Mouse (Mus musculus) thymus, postnatal 25 days (tissue): ENCODE results near the gene Ooep.
A peak's percentile ranks its signal among the peaks of the same experiment; 100 is the strongest.
"Not testable (repeated sequence)": the region's sequence is repeated elsewhere in the genome, so short reads cannot be mapped to it uniquely, and the experiment has no call there.

ENCODE experiments used
- DNase-seq: peaks from one replicate; pipeline ENCODE4 v3.0.0; 2022

Ooep gene

DNA sequence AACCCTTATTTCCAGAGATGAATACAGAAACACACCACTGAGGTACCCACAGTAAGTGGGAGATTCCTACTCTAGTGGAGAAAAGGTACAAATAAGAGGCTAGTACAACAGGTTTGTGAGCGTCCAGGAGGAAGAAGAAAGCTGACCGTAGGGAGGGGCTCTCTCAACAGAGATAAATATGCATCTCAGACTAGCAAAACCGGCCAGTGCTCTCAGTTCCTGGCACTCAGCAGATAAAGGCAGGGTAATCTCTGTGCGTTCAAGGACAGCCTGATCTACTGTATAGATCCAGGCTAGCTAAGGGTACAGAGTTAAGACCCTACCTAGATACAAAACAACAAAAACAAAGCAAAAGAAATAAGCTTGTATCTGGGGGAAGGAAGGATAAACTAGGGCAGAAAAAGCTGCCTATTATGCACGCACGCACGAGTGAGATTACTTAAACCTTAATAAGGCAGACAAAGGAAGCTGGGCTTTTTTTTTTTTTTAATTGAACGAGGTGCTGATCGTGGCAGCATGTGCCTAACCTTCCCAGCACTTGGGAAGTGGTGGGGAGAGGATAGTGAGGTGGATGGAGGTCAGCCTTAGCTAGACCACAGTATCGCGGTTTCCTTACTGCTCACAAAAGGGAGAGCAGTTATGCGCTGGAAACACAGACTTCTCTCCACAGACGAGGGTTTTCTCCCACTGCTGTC lies 12.5 kb downstream of the Ooep start:
- no peak for DNase-seq

DNA sequence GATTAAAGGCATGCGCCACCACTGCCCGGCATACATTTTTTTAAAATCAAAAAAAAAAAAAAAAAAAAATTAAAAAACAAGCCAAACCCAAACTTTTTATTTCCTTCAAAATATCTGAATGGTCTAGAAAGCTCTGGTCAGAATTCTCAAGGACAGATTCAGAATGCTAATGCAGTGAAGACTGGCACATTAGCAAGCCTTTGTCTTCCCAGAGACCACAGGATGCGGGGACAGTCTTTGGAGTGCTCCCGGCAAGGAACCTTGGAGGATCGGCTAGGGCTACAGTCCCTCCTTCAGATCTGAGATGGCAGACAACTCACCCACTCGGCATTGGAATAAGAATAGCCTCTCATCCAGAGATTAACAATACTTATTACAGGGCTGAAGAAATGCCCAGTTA lies 13.8 kb downstream of the Ooep start:
- no peak for DNase-seq

DNA sequence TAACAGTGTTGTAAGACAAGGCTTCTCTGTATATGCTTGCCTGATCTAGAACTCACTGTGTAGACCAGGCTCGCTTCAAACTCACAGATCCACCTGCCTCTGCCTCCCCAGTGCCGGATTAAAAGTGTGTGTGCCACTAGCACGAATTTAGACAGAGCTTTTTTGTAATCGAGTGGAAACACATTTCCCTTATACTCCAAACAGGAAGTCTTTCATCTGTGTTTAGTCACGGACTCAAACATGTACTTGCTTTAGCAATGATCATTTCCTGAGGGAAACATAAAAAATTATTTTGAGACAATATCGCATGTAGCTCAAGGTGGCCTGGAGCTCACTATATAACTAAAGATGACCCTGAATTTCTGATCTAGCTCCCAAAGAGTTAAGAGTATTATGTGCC lies 15.2 kb downstream of the Ooep start:
- no peak for DNase-seq

DNA sequence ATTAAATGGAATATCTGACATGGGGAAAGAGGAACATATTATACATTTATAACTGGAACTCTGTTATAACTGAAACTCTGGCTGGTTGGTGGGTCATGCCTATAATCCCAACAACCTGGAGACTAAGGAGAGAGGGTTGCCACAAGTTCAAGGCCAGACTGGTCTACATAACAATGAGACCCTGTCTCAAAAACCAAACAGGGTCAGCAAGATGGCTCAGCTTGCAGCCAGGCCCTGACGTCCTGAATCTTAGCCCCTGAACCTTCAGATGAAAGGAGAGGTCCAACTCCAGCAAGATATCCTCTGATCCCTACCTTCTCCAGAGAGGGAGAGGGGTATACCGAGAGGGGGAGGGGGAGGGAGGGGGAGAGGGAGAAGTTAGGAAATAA lies 18.0 kb downstream of the Ooep start:
- DNase-seq: no peak

DNA sequence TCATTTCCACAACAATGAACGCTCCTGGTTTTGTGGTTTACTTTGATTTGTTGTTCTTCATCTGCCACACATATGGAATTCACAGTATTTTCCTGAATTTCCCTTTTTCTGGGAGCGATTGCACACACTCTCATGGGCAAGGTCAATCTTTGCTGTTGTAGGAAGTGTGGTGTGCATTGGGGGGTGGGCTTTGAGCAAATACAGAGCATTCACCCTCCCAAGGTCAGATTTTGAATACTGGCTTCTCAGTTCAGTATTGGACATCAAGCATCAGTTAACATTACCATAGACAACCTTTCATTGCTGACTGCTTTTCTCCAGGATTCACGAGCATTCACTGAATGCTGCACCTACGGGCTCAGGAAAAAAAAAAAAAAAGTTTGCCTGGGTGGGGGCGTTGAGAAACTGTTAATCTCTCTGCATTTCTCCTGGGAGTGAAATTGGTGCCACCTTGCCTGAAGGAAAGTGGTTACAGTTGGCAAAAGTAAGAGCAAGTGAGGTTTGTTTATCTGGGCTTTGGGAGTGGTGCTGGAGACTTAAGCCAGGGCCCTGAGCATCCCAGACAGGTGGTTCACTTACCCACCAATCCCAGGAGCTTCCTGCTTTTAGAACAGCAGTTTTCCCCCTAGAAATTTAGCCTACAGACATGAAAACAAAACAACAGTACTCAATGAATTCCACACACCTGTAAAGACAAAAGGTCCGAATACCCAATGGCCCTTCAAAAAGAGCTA lies 18.6 kb downstream of the Ooep start:
- no peak for DNase-seq

DNA sequence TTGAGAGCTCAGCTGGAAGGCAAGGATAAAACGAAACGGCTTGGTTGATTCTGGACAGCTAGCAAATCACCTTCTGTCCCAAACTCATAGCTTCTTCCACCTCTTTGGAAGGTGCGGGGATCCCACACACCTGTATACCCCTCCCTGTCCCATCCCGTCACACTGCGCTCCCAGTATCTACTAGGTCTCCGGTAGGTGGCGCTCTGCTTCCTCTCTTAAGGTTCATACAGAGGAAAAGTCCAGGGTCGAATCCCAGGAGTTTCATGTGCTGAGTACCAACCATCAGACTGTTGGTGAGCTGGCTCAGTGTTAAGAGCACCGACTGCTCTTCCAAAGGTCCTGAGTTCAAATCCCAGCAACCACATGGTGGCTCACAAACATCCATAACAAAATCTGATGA lies 20.5 kb downstream of the Ooep start:
- peak; percentile 58 for DNase-seq

DNA sequence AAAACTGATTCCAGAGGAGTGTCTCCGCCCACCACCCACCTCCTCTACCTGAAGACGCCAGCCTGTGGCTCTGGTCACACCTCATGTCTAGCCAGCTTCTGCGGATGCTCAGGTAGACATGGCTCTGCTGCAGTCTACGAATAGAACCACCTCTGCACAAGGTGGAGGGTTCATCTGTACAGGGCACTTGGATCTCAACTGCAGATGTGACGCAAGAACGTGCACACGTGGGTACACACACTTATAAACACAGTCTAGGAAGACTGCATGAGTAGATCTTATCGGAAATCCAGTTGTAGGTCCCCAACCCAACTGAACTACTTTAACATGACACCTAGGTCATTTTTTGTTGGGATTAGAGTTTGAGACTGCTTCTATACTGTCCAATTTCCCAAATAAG lies 22.9 kb downstream of the Ooep start, which contains the start of gene Gsta2:
Gene Gsta2 (minus strand): TSS at position 178 of the 400 bp plus-strand sequence.
- no peak for DNase-seq

DNA sequence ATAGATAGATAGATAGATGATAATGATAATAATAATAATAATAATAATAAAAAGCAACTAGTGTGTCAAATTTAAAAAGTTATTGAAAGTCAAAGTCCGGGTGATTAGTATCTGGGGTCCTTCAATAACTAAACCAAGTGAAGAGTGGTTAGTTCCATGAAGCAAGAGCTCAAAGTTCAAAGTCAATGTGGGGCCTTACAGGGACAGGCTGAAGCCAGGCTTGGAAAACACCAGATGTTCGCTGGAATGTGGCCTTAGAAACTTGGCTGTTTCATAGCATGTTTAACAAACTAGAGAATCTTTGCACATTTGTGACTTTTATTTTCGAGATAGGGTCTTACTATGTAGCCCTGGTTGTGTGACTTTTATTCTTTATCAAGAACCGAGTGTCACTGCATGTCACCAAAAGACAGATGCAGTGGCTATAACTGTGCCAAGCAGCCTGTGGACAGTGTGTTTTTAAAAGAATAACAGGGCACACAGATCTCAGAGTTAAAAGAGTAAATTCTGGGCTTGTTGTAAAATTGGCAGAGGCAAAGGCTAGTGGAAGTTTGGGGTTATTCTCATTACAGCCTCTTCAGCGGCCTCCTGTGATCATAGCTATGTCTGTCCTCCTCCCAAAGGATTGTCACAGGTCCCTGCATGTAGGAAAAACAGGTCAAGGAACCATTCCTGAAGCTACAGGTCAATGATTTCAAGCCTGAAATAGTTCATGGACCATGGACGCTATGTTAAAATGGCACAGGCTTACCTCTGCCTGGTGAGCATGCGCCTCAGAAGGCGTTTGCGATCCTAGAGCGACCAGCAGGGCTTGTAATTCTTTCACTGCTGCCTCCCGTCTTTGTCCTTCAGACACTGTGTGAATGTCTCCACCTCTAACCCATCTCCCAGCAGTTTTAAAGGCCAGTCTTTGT lies 23.6 kb downstream of the Ooep start:
- no peak for DNase-seq

DNA sequence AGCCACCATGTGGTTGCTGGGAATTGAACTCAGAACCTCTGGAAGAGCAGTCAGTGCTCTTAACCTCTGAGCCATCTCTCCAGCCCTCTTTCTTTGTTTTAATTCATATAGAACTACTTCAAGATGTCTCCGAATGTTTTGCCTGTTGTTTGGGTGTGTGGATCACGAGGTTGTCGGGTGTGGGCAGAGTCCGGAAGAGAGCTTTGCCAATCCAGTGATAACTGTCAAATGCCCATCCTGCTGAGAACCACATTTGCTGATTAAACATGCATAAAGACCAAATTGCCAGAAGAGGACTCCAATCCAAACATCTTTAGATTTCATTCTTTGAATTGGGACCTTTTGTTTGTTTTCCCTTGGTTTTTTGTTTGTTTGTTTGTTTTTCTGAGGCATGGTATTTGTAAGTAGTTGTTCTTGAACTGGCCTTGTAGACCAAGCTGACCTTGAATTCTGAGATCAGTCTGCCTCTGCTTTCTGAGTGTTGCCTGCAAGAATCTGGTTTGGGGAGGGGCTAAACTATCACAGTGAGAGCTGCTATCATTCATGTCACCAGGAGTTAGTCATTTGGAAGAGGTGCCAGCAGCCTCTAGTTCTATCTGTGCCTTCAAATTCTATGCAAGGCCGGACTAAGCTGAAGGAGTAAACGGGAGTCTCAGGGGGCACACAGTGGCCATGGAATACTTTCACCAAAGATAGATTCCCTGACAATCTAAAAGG lies 26.9 kb downstream of the Ooep start:
- no peak for DNase-seq

DNA sequence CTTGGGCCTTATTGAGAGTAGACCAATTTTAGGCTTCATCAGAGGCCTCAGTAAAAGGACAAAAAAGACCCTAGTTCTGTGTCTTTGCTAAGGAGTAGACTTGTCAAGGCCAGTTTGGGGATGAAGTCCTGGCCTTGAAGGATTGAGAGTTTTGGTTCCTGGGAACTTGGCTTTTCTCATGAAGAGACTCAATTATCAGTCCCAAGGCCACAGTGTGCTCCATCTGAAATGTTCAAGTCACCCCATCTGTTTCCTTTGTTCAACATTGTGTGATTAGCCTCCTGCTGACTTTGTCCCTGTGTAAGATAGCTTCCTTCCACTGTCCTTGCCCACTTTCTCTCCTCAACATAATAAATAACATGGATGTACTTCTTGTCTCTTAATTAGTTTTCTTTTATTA lies 28.5 kb downstream of the Ooep start:
- DNase-seq: not testable (repeated sequence)

DNA sequence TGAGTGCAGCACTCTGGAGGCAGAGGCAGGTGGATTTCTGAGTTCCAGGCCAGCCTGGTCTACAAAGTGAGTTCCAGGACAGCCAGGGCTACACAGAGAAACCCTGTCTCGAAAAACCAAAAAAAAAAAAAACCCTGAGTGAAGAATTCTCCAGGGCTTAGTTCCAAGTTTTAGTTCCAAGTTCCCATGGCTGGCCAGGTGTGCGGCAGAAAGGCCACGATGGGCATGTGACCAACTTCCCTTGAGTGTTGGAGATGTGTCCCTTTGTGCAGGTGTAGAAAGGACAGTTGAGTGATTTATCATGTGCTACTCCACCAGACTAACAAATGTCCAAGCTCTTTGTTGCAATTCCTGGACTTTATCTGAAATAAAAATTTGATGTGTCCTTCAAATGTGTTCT lies 29.4 kb downstream of the Ooep start:
- not testable (repeated sequence) for DNase-seq

DNA sequence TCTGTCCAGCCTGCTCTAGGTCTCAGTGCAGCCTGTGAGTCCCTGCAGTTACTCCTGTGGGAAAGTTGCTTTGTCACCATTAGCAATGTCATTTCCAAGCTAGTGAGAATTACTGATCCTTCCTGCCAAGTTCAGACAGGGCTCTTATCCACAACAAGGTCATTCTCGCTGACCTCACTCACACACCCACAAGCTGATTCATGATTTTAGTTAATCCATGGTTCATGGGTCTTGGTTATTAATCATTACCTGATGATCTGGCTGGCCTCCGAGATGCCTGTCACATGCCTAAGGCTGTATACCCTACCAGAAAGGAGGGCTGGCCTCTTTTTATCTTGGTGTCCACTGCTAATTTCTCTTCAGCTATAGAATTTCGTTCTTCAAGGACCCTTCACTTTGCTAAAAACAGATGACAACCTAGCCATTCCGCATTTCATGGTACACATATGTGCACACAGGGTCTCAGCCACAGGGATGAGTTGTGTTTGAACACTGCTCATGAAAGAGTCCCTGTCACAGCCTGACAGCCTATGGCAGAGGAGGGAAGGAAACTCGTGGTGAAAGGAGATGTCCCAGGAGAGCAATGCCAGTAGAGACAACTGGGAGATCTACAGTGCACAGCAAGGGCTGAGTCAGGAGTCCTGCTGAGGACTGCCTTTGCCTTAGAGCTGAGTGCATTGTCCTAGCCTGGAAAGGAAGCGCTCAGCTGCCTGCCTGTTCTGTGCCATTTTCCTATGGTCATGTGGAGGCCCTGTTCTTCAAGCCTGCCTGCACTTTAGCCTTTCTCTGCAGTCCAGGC lies 30.1 kb downstream of the Ooep start:
- DNase-seq: not testable (repeated sequence)

DNA sequence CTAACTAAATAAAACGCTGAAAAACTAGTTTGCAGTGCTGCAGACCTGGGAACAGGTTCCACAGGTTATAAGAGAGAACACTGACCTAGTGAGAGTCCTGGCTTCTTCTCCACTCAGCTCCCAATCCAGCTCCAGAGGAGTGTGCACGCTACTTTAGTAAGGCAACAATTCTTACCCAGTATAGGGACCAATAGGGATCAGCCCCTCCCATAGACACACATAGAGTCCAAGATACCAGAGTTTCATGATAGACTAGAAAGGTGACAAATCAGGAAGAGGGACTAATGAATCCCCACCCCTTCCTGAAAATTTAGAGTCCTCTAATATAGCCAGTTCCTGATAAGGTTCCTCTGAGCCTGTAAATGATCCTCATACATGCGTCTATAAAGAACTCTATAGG lies 31.5 kb downstream of the Ooep start:
- DNase-seq: no peak

DNA sequence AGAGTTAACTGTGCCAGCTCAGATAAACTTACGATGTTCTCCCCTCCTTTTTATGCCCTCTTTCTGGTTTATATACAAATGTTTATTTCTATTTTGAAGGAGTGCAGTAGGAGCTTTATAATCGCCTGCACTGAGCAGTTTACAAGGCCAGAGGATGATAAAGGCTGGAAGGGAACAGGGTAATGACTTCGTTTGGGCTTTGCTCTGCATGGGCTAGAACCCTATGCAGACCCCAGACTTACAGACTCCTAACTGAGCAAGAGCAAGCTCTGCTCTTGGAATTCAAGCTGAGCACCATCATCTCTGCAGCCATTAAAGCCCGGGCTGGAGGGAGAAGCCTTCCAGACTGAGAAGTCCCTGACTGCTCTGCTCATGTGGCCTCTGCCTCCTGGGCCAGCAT lies 33.3 kb downstream of the Ooep start:
- not testable (repeated sequence) for DNase-seq

DNA sequence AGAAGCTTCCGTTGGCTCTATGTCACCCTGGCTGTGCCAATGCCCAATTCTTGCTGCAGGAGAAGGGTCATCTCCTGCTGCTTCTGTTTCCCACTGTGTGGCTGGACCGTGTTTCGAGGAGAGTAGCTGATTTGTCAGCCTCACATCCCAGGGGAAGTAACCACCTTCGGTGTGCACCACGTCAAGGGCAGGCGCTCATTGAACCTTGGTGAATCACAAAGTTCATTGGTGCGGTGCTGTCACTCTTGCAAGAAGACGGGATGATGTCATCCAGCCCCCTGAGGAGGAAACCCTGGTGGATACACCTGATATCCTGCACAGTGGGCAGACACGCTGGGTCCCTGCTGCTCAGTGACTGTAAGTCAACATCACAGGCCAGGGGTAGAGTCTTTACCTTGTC lies 35.5 kb downstream of the Ooep start:
- DNase-seq: not testable (repeated sequence)

DNA sequence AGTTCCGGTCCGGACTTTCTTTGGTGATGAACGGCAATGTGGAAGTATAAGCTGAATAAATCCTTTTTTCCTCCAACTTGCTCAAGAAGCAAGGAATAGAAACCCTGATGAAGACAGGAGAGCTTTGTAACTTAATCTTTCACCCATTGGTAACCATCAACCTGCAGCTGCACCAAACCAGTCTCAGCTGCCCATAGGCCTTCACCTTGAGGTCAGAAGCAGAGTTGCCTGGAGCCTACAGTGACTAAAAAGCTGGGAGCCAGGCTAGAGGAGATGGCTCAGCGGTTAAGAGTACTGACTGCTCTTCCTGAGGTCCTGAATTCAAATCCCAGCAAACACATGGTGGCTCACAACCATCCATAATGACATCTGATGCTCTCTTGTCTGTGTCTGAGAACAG lies 36.0 kb downstream of the Ooep start:
- not testable (repeated sequence) for DNase-seq

DNA sequence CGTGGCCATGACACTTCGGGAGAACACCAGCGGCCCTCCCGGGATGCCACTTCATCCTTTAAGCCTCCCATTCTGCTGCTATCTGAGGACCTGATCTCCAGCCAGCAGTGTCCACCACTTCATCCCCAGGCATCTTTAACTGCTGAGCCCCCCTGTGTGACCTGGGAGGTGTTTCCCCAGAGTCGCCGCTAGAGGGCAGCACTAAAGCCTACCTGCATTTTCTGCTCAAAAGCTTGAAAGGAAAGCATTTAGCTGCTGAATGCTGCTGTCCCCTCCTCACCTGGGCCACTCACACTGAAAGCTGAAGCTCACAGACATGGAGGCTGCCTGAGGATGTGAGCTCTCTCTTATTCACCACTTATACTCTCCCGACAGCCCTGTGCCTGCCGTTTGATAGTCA lies 38.2 kb downstream of the Ooep start:
- peak; percentile 42 for DNase-seq

DNA sequence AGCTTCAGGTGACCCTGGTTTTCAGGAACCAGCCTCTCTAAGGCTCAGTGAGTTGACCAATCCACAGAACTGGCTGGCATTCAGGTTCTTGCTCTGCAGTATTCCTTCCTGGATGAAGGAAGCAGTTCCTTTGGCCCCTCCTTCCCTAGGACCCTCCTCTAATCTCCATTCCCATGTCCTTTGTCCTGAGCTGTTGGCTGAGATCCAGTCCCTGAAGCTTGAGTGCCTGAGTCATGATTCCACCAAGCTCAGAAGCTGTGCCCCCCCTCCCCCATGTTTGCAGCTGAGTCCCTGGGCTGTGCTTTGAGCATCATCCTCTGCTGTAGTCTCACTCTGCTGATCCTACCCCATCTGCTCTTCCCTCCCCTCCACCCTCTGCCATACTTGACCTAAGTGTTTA lies 41.5 kb downstream of the Ooep start:
- DNase-seq: not testable (repeated sequence)

DNA sequence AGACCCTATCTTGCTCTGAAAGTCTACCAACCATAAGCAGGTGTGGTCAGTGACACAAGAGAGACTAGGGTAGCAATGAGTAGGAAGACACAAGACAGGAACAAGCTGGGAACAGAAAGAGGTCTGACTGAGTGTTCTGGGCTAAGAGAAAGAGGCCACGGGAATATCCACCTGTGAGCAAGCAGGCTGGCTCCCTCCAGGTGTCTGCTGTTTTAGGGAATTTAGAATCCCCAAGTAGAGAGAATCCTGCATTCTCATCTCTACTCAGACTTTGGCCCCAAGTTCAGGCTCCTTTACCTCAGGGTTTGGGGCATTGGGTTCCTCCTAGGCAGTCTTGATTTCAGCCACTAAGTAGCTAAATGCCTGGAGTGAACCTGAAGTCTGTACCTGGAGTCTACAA lies 51.2 kb downstream of the Ooep start, which contains the start of gene Omt2b:
Gene Omt2b (plus strand): TSS at position 301 of the 400 bp plus-strand sequence.
- not testable (repeated sequence) for DNase-seq
